Mouse (Mus musculus): ENCODE measurements around the gene Capn2.
A peak's percentile ranks its signal among the peaks of the same experiment; 100 is the strongest.

Gene Capn2

DNA sequence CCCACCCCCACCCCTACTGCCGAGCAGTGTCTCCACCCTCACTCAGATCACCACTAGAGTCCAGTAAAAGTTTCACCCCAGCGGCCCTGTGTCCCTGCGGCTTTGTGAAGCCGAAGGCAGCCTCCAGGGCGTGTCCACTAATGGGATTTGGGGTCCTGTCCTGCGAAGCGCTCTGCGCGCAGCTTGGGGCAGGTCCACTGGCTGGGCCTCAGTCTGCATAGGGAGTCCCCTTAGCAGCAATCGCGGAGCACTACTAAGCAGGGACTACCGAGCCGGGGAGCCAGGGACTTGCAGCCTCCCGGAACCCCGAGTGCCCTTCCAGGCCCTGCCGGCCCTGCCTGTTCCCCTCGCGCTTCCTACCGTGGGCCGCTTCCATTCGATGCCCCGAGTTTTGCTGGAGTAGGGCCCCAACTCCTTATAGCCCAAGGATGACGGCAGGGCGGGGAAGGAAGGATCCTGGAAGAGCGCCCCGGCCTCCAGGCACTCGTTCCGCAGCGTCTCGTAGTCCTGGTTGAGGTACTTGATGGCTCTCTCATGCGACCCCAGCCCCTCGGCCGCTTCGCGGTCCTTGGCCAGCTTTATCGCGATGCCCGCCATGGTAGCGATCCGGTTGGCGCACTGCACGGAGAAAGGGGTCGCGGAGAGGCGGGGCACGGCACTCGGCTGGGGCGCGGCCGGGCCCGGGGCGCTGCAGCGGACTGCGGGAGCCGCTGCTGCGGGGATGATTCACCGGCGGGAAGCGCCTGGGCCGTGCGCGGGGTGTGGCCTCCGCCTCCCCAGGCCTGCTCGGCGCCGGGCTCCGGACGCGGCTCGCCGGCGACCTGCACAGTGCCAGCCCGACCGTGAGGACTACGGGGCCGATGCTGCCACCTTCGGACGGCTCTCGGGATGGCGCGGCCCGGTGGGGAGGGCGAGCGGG lies at the start of gene Capn2:
TSS of gene Capn2 (minus strand) at position 851 of the 919 bp plus-strand sequence.
- DNase-seq = peak; percentile 65 to 68

DNA sequence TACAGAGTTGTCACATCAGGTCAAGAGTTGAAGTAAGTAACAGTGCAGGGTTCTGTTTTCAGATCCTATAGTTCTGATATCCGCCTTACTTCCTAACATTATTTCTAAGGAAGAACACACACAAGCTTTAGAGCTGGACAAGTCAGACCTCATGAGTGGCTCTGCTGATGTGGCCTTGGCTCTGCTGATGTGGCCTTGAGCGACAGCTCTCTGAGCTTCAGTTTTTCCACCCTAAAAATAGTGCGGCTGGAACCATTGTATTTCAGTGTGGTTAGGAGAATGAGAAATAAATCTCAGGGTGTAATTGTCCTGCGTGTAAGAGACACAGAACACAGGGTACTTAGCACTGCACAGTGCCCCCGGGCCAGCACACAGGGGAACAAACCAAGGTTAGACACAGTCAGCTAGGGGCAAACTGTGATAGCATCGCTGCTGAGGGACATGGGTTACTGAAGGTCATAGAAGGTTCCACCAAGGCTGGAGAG lies 48.0 kb upstream of the Capn2 start:
- no peak for DNase-seq

- no peak for DNase-seq
Measured at GRCm38 (mm10) chr1:182564408-182565120, 47.2 kb upstream of the Capn2 start, which contains the start of gene Capn8. TSS of gene Capn8 (plus strand) at chr1:182565007.

DNA sequence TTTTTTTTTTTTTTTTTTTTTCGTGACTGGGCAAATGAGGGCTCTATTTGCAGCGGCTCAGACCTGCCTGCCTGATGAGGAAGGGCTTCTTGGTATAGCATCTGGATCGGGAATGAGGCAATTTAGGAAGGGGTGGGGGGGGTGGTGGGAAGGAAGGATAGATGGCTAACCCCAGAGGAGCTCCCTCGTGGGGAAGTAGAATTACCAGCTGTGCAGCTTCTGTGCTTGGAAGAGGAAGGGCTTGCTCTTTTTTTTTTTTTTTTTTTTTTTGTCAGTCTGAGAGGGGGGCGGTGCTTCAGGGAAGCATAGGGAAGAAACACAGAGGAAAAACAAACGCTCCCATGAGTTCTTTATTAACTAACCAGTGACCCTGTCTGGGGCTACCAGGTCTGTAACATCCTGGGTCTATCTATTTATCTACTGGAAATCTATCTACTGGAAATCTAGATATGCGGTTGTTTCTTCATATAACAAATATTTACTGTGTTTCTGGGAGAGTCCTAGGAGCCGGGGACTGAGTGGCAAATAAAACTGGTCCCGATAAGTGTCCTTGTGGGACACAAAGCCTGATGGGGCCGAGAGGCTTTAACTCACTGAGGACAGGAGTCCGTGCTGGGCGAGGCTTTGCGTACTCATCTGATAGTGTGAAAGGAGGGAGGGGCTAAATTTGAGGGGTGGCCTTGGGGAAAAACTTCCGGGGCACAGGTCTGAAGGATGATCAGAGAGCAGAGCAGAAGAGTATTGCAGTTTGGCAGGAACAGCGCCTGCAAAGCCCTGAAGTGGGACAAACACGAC lies 45.4 kb upstream of the Capn2 start:
- no peak for DNase-seq

DNA sequence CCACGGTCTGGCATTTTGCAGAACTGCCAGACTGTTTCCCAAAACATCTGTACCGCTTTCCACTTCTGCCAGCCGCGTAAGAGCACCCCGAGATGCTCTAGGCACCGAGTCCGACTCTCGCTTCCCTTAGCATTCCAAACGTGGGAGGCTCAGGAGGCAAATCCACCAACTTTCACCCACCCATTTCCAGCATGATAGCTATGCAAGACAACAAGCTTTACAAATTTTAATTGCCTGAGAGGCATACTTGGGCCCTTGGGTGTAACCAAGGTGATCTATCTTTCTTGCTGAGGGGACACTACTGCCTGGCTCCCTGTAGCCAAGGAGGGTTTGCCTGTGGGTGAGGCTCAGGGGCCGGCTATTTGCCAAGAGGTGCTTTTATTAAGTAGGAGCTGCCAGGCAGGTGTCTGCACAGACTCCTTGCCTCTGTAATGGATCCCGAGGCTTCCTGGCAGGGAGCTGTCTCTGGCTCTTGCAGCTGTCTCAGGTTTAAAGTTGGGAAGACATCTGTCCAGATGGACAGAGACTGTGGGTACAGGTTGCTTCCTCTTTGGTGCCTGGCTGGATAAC lies 44.6 kb upstream of the Capn2 start:
- DNase-seq = no peak

DNA sequence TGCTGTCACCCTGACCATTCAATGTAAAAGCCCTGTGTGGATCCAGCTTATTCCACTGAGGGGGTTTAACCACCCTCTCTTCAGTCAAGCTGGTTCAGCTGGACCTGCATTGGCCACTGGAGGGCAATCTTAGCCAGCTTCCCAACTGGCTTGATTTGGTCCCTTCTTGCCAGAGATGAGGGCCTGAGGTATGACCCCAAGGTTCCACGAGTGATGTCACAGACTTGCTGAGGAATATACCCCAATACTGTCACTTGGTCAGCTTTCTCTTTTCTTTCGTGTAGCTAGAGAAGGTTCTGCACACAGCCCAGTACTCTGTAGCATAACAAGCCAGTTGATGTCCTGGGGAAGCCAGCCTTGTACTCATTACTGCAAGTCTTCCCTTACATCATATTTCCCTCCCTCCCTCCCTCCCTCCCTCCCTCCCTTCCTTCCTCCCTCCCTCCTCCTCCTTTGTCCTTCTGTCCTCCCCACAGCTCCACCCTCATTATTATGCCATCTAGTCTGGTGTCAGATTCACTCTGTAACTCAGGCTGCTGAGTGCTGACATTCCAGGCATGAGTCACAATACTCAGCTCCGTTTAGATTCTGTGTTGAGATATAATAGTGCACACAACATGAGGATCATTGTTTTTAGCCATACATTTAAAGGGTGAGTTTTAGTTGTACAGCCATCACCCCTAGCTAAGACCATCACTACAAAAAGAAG lies 43.1 kb upstream of the Capn2 start:
- no peak for DNase-seq

DNA sequence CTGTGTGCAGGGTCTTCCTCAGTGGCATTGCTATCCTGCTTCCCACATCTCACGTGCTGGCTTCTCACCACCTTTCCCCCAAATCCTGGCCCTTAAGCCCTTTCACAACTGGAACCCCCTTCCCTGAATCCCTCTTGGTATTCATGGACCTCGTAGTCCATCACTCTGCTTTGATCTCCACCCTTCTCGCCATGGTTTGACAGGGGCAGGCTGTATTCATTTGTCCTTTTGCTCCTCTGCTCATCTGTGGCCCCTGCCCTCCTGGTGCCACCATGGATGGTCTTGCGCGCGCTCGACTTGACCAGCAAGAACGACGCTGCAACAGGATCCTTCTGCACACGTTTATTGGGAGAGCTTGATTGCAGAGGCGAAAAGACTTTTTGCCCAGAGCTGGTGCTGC lies 42.1 kb upstream of the Capn2 start:
- no peak for DNase-seq

GRCm38 (mm10) chr1:182558271-182558670 lies 40.9 kb upstream of the Capn2 start:
- DNase-seq = no peak

GRCm38 (mm10) chr1:182553649-182554375 lies 36.4 kb upstream of the Capn2 start:
- DNase-seq = peak; percentile 14 to 19

GRCm38 (mm10) chr1:182550761-182551160 lies 33.4 kb upstream of the Capn2 start:
- DNase-seq = no peak

DNA sequence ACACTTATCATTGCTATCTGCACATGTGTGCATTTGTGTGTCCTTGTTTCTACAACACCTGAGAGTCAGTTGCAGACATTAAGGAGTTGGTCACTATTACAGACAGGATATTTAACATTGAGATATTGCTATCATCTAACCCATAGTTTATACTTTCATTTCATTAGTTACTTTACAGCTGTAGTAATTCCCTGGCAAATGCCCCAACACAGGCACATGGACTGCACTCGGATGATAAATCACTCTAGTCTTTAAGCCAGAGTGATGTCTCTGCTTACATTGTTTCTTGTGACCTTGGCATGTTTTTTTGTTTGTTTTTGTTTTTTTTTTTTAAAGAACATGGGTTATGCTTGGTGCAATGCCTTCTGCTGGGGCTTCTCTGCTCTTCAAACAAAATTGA lies 26.5 kb upstream of the Capn2 start:
- DNase-seq = no peak

DNA sequence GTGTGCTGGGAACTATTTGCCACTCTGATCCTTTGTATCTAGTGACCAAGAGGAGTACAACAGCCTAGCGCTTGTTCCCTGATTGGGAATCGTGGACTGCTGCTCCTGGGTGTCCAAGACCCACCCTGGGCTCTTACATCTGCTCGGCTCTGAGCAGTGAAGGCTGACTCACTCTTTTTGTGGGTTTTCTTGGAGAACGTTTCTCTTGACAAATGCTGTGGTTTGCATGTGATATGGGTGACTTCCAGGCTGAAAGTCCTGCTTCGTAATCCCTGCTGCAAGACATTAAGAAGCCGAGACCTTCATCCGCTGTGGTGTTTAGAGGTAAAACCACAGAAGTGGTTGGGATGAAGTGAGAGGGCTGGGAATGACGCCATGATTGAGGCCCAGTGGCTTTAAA lies 25.7 kb upstream of the Capn2 start:
- DNase-seq = no peak

DNA sequence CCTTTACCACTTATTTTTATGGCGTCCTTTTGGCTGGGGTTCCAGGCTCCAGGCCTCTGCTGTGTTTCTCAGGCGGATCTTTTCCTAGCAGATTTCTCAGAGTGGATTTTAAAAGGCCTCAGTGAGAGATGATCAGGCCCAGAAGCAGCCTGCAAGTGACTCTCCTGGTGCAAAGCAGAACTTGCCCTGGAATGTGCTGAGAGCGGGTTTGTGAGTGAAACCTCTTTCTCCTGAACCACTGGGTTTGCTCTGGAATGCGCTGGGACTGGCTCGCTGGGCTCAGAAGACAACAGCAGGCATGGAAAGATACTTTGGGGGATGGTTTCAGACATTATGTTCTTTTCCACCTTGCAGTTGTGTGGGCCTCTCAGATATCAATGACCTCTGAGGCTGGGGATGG lies 24.7 kb upstream of the Capn2 start:
- no peak for DNase-seq

DNA sequence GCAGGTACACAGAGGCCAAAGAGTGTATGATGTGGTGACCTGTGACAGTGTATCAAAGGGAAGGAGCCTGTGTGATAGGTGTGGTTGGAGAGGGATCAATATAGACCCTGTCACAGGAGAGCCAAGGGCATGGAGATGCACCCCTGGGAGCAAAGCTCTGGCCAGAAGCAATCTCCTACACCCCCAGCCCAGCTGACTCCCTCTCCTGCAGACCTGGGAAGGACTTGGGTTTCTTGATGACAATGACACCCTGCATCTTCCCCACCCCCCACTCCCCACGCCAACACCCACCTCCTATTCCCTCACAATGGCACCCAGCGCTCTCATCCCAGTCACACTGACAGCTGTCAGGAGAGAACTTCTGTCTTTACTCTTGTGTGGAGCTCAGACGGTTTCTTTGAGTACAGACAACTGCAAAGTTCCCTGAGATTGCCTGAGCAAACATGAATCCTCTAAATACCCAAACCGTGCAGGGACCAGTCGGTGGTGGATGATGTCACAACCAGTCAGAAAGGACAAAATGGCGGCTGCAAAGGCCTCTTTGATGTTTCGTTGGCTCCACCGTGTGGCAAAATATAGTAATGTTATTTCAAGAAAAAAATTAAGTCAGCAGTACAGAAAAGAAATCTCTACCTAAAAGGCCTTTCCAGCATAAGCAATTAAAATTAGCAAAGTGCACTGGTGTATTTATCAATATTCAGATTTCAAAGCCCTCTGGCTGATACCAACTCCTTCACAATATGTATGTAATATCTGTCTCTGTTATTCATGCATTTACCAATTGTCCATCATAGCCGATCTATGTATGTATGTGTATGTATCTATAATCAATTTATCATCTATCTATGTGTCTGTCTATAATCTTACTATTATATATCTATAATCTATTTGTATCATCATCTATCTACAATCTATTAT lies 21.9 kb upstream of the Capn2 start:
- DNase-seq = peak; percentile 26 to 58

GRCm38 (mm10) chr1:182535080-182535481 lies 17.7 kb upstream of the Capn2 start:
- no peak for DNase-seq

DNA sequence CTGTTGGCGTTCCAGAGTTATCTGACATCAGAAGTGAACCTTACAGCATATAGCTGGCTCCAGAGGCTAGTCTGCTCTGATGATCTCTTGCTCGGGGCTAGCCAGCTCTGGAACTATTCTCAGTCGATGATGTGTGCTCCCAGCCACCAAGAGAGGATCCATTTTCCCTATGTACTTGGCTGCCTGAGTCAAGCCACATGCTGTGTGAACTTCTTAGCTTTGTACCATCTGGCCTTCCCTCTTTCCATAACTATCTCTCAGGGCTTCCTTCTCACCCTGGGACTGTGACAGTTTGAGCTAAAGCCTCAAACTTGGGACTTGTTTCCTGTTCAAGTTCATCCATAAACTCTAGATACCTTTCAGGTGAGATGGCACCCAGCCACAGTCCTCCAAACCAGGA lies 16.2 kb upstream of the Capn2 start:
- no peak for DNase-seq

GRCm38 (mm10) chr1:182527921-182528858 lies 10.8 kb upstream of the Capn2 start:
- no peak for DNase-seq

- no peak for DNase-seq
Measured at GRCm38 (mm10) chr1:182527261-182527766, 9.9 kb upstream of the Capn2 start.

- no peak for DNase-seq
Measured at GRCm38 (mm10) chr1:182525601-182526000, 8.2 kb upstream of the Capn2 start.
